Mouse (Mus musculus): ENCODE measurements around the gene Ift80. TPM values are rescaled to one million over a fixed set of nuclear protein-coding genes. Genes with fewer than 3 reads are reported as not detected.
"Not testable (repeated sequence)": the region's sequence is repeated elsewhere in the genome, so short reads cannot be mapped to it uniquely, and the experiment has no call there.

Gene Ift80
- polyA plus RNA-seq, 1 experiment from 2014 or later: 6.6 TPM

GRCm38 (mm10) chr3:68956454-68956853 is 47.9 kb downstream of the Ift80 start:
- Histone ChIP-seq H3K4me1 (ENCODE audit: control insufficient read depth, low read depth, low read length) (no peaks in the 10 kb centered on the region; the same call in 1 of the 2 replicates), H3K9me3 (replicated peaks; ENCODE audit: control insufficient read depth, low read length) (no peaks in the 10 kb centered on the region), H3K4me2 (ENCODE audit: low read depth, low read length) (no peak overlapping the region), H3K27ac (ENCODE audit: low read length) (no peak overlapping the region), H3K4me3 (ENCODE audit: low read depth, low read length) (no peak overlapping the region), H3K9ac (ENCODE audit: low read depth, low read length) (no peak overlapping the region), H3K27me3 (ENCODE audit: control insufficient read depth, insufficient read depth, low read depth, low read length) (no peaks in the 10 kb centered on the region), H3K36me3 (ENCODE audit: control insufficient read depth, insufficient read depth) (no peaks in the 10 kb centered on the region)
- no peak for ATAC-seq (ENCODE audit: low read depth)
- WGBS (ENCODE audit: insufficient replicate concordance): 32% methylated on average over 4 of the region's 4 CpGs

DNA sequence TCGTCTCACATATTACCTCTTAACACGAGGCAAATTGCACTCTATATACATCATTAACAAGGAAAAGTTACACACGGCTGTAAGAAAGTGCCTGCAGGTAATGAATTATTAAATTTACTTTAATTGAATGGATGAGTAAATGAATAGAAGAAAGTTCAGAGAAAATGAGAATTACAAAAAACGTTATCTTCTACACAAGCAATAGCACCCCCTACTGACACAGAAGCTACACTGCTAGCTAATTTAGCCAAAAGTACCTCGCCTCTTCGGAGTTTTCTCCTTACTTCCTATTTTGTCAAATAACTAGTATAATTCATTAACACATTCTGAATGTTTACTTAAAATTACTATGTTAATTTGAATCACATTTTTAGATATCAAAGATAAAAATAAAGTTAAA is 49.9 kb downstream of the Ift80 start:
- no peak for ATAC-seq (ENCODE audit: low read depth)
- Histone ChIP-seq H3K4me2 (ENCODE audit: low read depth, low read length) (no peak overlapping the region), H3K9ac (ENCODE audit: low read depth, low read length) (no peak overlapping the region), H3K36me3 (ENCODE audit: control insufficient read depth, insufficient read depth) (0 out of 2 replicates have a peak, but pooled peaks cover 2% of the 10 kb centered on the region), H3K27me3 (ENCODE audit: control insufficient read depth, insufficient read depth, low read depth, low read length) (no peaks in the 10 kb centered on the region), H3K27ac (ENCODE audit: low read length) (no peak overlapping the region), H3K9me3 (replicated peaks; ENCODE audit: control insufficient read depth, low read length) (no peaks in the 10 kb centered on the region), H3K4me3 (ENCODE audit: low read depth, low read length) (no peak overlapping the region), H3K4me1 (ENCODE audit: control insufficient read depth, low read depth, low read length) (no peaks in the 10 kb centered on the region; the same call in 1 of the 2 replicates)
- 49% methylated on average over 6 of the region's 6 CpGs for WGBS (ENCODE audit: insufficient replicate concordance)

- Histone ChIP-seq H3K27ac (ENCODE audit: low read length) (no peak overlapping the region), H3K9me3 (replicated peaks; ENCODE audit: control insufficient read depth, low read length) (no peaks in the 10 kb centered on the region), H3K27me3 (ENCODE audit: control insufficient read depth, insufficient read depth, low read depth, low read length) (no peaks in the 10 kb centered on the region), H3K9ac (ENCODE audit: low read depth, low read length) (no peak overlapping the region), H3K4me3 (ENCODE audit: low read depth, low read length) (no peak overlapping the region), H3K36me3 (ENCODE audit: control insufficient read depth, insufficient read depth) (peaks cover 2% of the 10 kb centered on the region; the same call in 1 of the 2 replicates), H3K4me2 (ENCODE audit: low read depth, low read length) (no peak overlapping the region), H3K4me1 (ENCODE audit: control insufficient read depth, low read depth, low read length) (no peaks in the 10 kb centered on the region)
- no peak for ATAC-seq (ENCODE audit: low read depth)
- 70% methylated on average over 5 of the region's 5 CpGs for WGBS (ENCODE audit: insufficient replicate concordance)
These were observed 51.7 kb downstream of the Ift80 start for GRCm38 (mm10) chr3:68952707-68953106.

GRCm38 (mm10) chr3:68951971-68952370 is 52.4 kb downstream of the Ift80 start:
- H3K27ac ChIP-seq (ENCODE audit: low read length); H3K4me2 ChIP-seq (ENCODE audit: low read depth, low read length); H3K36me3 ChIP-seq (ENCODE audit: control insufficient read depth, insufficient read depth); H3K9ac ChIP-seq (ENCODE audit: low read depth, low read length); H3K4me1 ChIP-seq (ENCODE audit: control insufficient read depth, low read depth, low read length); H3K27me3 ChIP-seq (ENCODE audit: control insufficient read depth, insufficient read depth, low read depth, low read length); H3K9me3 ChIP-seq (replicated peaks; ENCODE audit: control insufficient read depth, low read length); H3K4me3 ChIP-seq (ENCODE audit: low read depth, low read length); ATAC-seq (ENCODE audit: low read depth): not testable (repeated sequence)
- WGBS (ENCODE audit: insufficient replicate concordance): 60% methylated on average over 11 of the region's 11 CpGs

- ATAC-seq (ENCODE audit: low read depth): no peak
- H3K4me1 ChIP-seq (ENCODE audit: control insufficient read depth, low read depth, low read length): no peaks in the 10 kb centered on the region
- no peaks in the 10 kb centered on the region for H3K9me3 ChIP-seq (replicated peaks; ENCODE audit: control insufficient read depth, low read length)
- H3K4me2 ChIP-seq (ENCODE audit: low read depth, low read length): no peak overlapping the region
- H3K27ac ChIP-seq (ENCODE audit: low read length): no peak overlapping the region
- peaks cover 2% of the 10 kb centered on the region; the same call in 1 of the 2 replicates for H3K36me3 ChIP-seq (ENCODE audit: control insufficient read depth, insufficient read depth)
- no peaks in the 10 kb centered on the region for H3K27me3 ChIP-seq (ENCODE audit: control insufficient read depth, insufficient read depth, low read depth, low read length)
- WGBS (ENCODE audit: insufficient replicate concordance): 88% methylated on average over 8 of the region's 8 CpGs
- H3K4me3 ChIP-seq (ENCODE audit: low read depth, low read length): no peak overlapping the region
- H3K9ac ChIP-seq (ENCODE audit: low read depth, low read length): no peak overlapping the region
These were observed 55.0 kb downstream of the Ift80 start for GRCm38 (mm10) chr3:68949381-68949780.

- H3K27ac ChIP-seq (ENCODE audit: low read length): no peak overlapping the region
- no peaks in the 10 kb centered on the region for H3K4me1 ChIP-seq (ENCODE audit: control insufficient read depth, low read depth, low read length)
- H3K4me3 ChIP-seq (ENCODE audit: low read depth, low read length): no peak overlapping the region
- H3K9ac ChIP-seq (ENCODE audit: low read depth, low read length): no peak overlapping the region
- H3K36me3 ChIP-seq (ENCODE audit: control insufficient read depth, insufficient read depth): peaks cover 2% of the 10 kb centered on the region; the same call in 1 of the 2 replicates
- ATAC-seq (ENCODE audit: low read depth): no peak
- no peak overlapping the region for H3K4me2 ChIP-seq (ENCODE audit: low read depth, low read length)
- WGBS (ENCODE audit: insufficient replicate concordance): 78% methylated on average over 2 of the region's 2 CpGs
- H3K27me3 ChIP-seq (ENCODE audit: control insufficient read depth, insufficient read depth, low read depth, low read length): no peaks in the 10 kb centered on the region
- no peaks in the 10 kb centered on the region for H3K9me3 ChIP-seq (replicated peaks; ENCODE audit: control insufficient read depth, low read length)
These were observed 55.5 kb downstream of the Ift80 start for GRCm38 (mm10) chr3:68948918-68949317.

DNA sequence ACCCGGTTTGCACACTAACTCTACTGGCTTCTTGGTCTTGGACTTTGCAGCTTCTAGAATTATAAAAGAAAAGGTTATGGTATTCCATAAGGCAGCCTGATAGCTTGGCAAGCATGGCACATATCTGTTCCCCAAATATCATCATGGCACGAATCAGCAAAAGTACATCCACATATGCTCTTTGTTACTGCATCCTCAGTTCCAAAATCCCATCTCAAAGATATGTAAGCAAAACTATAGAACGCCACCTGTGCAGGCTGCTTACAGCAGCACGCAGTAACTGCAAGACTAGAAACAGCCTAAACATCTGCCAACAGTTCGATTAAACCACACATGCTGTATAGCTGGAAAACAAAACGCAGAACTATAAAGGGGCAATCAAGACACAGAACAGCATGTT is 62.5 kb downstream of the Ift80 start:
- Histone ChIP-seq H3K9me3 (replicated peaks; ENCODE audit: control insufficient read depth, low read length) (no peaks in the 10 kb centered on the region), H3K4me2 (ENCODE audit: low read depth, low read length) (no peak overlapping the region), H3K27me3 (ENCODE audit: control insufficient read depth, insufficient read depth, low read depth, low read length) (no peaks in the 10 kb centered on the region), H3K4me1 (ENCODE audit: control insufficient read depth, low read depth, low read length) (no peaks in the 10 kb centered on the region), H3K27ac (ENCODE audit: low read length) (no peak overlapping the region), H3K4me3 (ENCODE audit: low read depth, low read length) (no peak overlapping the region), H3K9ac (ENCODE audit: low read depth, low read length) (no peak overlapping the region), H3K36me3 (ENCODE audit: control insufficient read depth, insufficient read depth) (no peaks in the 10 kb centered on the region)
- WGBS (ENCODE audit: insufficient replicate concordance): 89% methylated on average over 6 of the region's 6 CpGs
- ATAC-seq (ENCODE audit: low read depth): no peak

DNA sequence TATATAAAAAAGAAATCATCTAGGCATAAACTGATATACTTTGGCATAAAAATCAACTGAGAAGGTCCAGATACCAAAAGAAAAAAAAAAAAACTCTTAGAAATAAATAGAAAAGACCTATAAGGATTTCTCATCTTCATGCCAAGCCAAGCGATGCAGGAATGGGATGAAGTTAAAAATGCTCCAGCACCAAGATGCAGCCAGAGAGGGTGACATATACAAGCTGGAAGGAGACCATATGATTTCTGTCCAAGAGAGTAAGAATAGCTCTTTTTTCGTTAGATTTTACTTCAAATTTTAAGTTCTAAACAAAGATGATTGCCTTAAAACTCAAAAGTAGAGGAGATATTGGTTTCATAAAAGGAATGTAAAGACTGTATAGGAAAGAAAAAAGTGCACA is 64.1 kb downstream of the Ift80 start:
- no peak overlapping the region for H3K9ac ChIP-seq (ENCODE audit: low read depth, low read length)
- ATAC-seq (ENCODE audit: low read depth): no peak
- no peaks in the 10 kb centered on the region for H3K27me3 ChIP-seq (ENCODE audit: control insufficient read depth, insufficient read depth, low read depth, low read length)
- H3K4me3 ChIP-seq (ENCODE audit: low read depth, low read length): no peak overlapping the region
- H3K9me3 ChIP-seq (replicated peaks; ENCODE audit: control insufficient read depth, low read length): no peaks in the 10 kb centered on the region
- no peaks in the 10 kb centered on the region for H3K4me1 ChIP-seq (ENCODE audit: control insufficient read depth, low read depth, low read length)
- WGBS (ENCODE audit: insufficient replicate concordance): 80% methylated on average over 2 of the region's 2 CpGs
- H3K36me3 ChIP-seq (ENCODE audit: control insufficient read depth, insufficient read depth): peaks cover 3% of the 10 kb centered on the region
- no peak overlapping the region for H3K4me2 ChIP-seq (ENCODE audit: low read depth, low read length)
- H3K27ac ChIP-seq (ENCODE audit: low read length): no peak overlapping the region

GRCm38 (mm10) chr3:68939312-68939711 is 65.1 kb downstream of the Ift80 start:
- Histone ChIP-seq H3K4me2 (ENCODE audit: low read depth, low read length) (no peak overlapping the region), H3K27me3 (ENCODE audit: control insufficient read depth, insufficient read depth, low read depth, low read length) (no peaks in the 10 kb centered on the region), H3K9me3 (replicated peaks; ENCODE audit: control insufficient read depth, low read length) (no peaks in the 10 kb centered on the region), H3K36me3 (ENCODE audit: control insufficient read depth, insufficient read depth) (peaks cover 3% of the 10 kb centered on the region), H3K4me1 (ENCODE audit: control insufficient read depth, low read depth, low read length) (no peaks in the 10 kb centered on the region), H3K27ac (ENCODE audit: low read length) (no peak overlapping the region), H3K9ac (ENCODE audit: low read depth, low read length) (no peak overlapping the region), H3K4me3 (ENCODE audit: low read depth, low read length) (no peak overlapping the region)
- 88% methylated on average over 7 of the region's 7 CpGs for WGBS (ENCODE audit: insufficient replicate concordance)
- ATAC-seq (ENCODE audit: low read depth): no peak
